In genomic region chr14:58815616-58816539, GRCm38 (mm10) we compare ENCODE assay signal across 19 mouse cellular contexts.
DNase-seq lines count a peak whose midpoint lies in the region; ATAC-seq and TF ChIP-seq lines count a peak whose summit lies in the region.
"Had no signal": no experiment of that assay in that cellular context is flagged by ENCODE, and none has a peak within 500 bp of the region (broad histone marks: within the 10 kb centered on the region; RNA-seq: fewer than 3 reads in every experiment).

No protein-coding gene starts in this region.

- ATAC-seq in embryonic facial prominence, embryonic 14.5 days (ENCODE audit: low read depth), result peak; percentile 60
- ATAC-seq in hindbrain, embryonic 16.5 days, result 0 out of 2 replicates have a peak, but pooled peaks have one; percentile 14
- peak; percentile 13; the same call in 1 of the 2 replicates for ATAC-seq in lung, postnatal 0 days
- ATAC-seq: activated CD4-positive, CD25-positive, alpha-beta regulatory T cell, adult 4 months had no signal

- H3K4me2 ChIP-seq in embryonic facial prominence, embryonic 14.5 days (ENCODE audit: low read depth, low read length), result no peak overlapping the region
- no peak overlapping the region for H3K4me2 ChIP-seq in hindbrain, embryonic 16.5 days (ENCODE audit: low read length)
- no peak overlapping the region for H3K4me2 ChIP-seq in lung, postnatal 0 days (replicated peaks; ENCODE audit: low read depth, low read length)
- H3K4me2 ChIP-seq: embryonic facial prominence, embryonic 13.5 days; heart, embryonic 15.5 days; liver, embryonic 11.5 days; lung, embryonic 15.5 days had no signal

- no peaks in the 10 kb centered on the region for H3K27me3 ChIP-seq in embryonic facial prominence, embryonic 14.5 days (replicated peaks; ENCODE audit: control insufficient read depth, insufficient read depth, low read length)
- no peaks in the 10 kb centered on the region for H3K27me3 ChIP-seq in embryonic facial prominence, embryonic 10.5 days (replicated peaks; ENCODE audit: low read depth, poor library complexity, severe bottlenecking)
- no peaks in the 10 kb centered on the region for H3K27me3 ChIP-seq in hindbrain, embryonic 16.5 days (replicated peaks; ENCODE audit: control insufficient read depth, insufficient read depth, low read length)
- no peaks in the 10 kb centered on the region for H3K27me3 ChIP-seq in hindbrain, embryonic 10.5 days (ENCODE audit: insufficient read depth, poor library complexity, severe bottlenecking)
- no peaks in the 10 kb centered on the region for H3K27me3 ChIP-seq in lung, postnatal 0 days (replicated peaks; ENCODE audit: insufficient read depth, low read length)
- H3K27me3 ChIP-seq: embryonic facial prominence, embryonic 13.5 days; heart, embryonic 15.5 days; lung, embryonic 15.5 days; megakaryocyte, embryonic 14.5 days had no signal

- no peak overlapping the region for H3K27ac ChIP-seq in embryonic facial prominence, embryonic 14.5 days (replicated peaks; ENCODE audit: low read depth, low read length)
- no peak overlapping the region for H3K27ac ChIP-seq in embryonic facial prominence, embryonic 10.5 days (replicated peaks)
- no peak overlapping the region; the same call in 1 of the 2 replicates for H3K27ac ChIP-seq in hindbrain, embryonic 16.5 days (ENCODE audit: low read depth, low read length)
- no peak overlapping the region for H3K27ac ChIP-seq in hindbrain, embryonic 10.5 days
- H3K27ac ChIP-seq in lung, postnatal 0 days (ENCODE audit: low read length), result no peak overlapping the region
- H3K27ac ChIP-seq: embryonic facial prominence, embryonic 13.5 days; heart, embryonic 15.5 days; lung, embryonic 15.5 days had no signal

- WGBS in embryonic facial prominence, embryonic 14.5 days, result 54% methylated on average over 11 of the region's 11 CpGs
- 76% methylated on average over 11 of the region's 11 CpGs for WGBS in embryonic facial prominence, embryonic 10.5 days
- WGBS in hindbrain, embryonic 16.5 days, result 61% methylated on average over 11 of the region's 11 CpGs
- WGBS in hindbrain, embryonic 10.5 days, result 77% methylated on average over 11 of the region's 11 CpGs
- WGBS in lung, postnatal 0 days, result 35% methylated on average over 11 of the region's 11 CpGs

- no peaks in the 10 kb centered on the region for H3K4me1 ChIP-seq in embryonic facial prominence, embryonic 14.5 days (ENCODE audit: control insufficient read depth, insufficient read depth, low read length)
- no peaks in the 10 kb centered on the region for H3K4me1 ChIP-seq in embryonic facial prominence, embryonic 10.5 days
- 0 out of 2 replicates have a peak, but pooled peaks cover 2% of the 10 kb centered on the region for H3K4me1 ChIP-seq in hindbrain, embryonic 16.5 days (ENCODE audit: control insufficient read depth, insufficient read depth, low read depth, low read length)
- H3K4me1 ChIP-seq in hindbrain, embryonic 10.5 days (replicated peaks), result no peaks in the 10 kb centered on the region
- no peaks in the 10 kb centered on the region for H3K4me1 ChIP-seq in lung, postnatal 0 days (ENCODE audit: insufficient read depth, low read depth, low read length)
- H3K4me1 ChIP-seq: heart, embryonic 15.5 days; lung, embryonic 15.5 days; megakaryocyte, embryonic 14.5 days had no signal

- no peaks in the 10 kb centered on the region for H3K9me3 ChIP-seq in embryonic facial prominence, embryonic 14.5 days (ENCODE audit: control insufficient read depth, low read length)
- H3K9me3 ChIP-seq in embryonic facial prominence, embryonic 10.5 days, result no peaks in the 10 kb centered on the region
- H3K9me3 ChIP-seq in hindbrain, embryonic 16.5 days (ENCODE audit: control insufficient read depth, low read length), result no peaks in the 10 kb centered on the region
- no peaks in the 10 kb centered on the region for H3K9me3 ChIP-seq in hindbrain, embryonic 10.5 days
- no peaks in the 10 kb centered on the region for H3K9me3 ChIP-seq in lung, postnatal 0 days (ENCODE audit: low read length)
- H3K9me3 ChIP-seq: embryonic facial prominence, embryonic 13.5 days; heart, embryonic 15.5 days; lung, embryonic 15.5 days had no signal

- peak; percentile 68 for DNase-seq in embryonic facial prominence, embryonic 14.5 days (ENCODE audit: low spot score)
- DNase-seq in embryonic facial prominence, embryonic 10.5 days (ENCODE audit: low spot score), result no peak
- no peak for DNase-seq in hindbrain, embryonic 10.5 days (ENCODE audit: low spot score)
- DNase-seq in lung, postnatal 0 days (ENCODE audit: low spot score), result peak; percentile 13
- no peak for DNase-seq in lung, postnatal 14 days
- peak; percentile 26 for DNase-seq in telencephalon, adult 2 months (ENCODE audit: low read depth, low spot score)
- no peak for DNase-seq in gastrocnemius, adult 8-10 months (ENCODE audit: low spot score in 2 of 2)
- DNase-seq: adrenal gland, postnatal 36 days; kidney, adult 9 months; retina, postnatal 1 day; spleen, adult 18-20 months; thymus, postnatal 25 days had no signal

- TF ChIP-seq CTCF in lung, postnatal 0 days (IDR thresholded peaks at IDR 0.05), result no peak

- TF ChIP-seq EP300 in lung, postnatal 0 days (IDR thresholded peaks at IDR 0.05), result no peak

- H3K4me3 ChIP-seq in embryonic facial prominence, embryonic 14.5 days (ENCODE audit: low read depth, low read length), result no peak overlapping the region
- H3K4me3 ChIP-seq in embryonic facial prominence, embryonic 10.5 days, result no peak overlapping the region
- no peak overlapping the region for H3K4me3 ChIP-seq in hindbrain, embryonic 16.5 days (ENCODE audit: low read length)
- no peak overlapping the region for H3K4me3 ChIP-seq in hindbrain, embryonic 10.5 days
- no peak overlapping the region for H3K4me3 ChIP-seq in lung, postnatal 0 days (ENCODE audit: low read depth, low read length)
- H3K4me3 ChIP-seq: embryonic facial prominence, embryonic 13.5 days; heart, embryonic 15.5 days; lung, embryonic 15.5 days; megakaryocyte, embryonic 14.5 days had no signal

- no peaks in the 10 kb centered on the region for H3K36me3 ChIP-seq in embryonic facial prominence, embryonic 14.5 days (ENCODE audit: control insufficient read depth, insufficient read depth, low read length)
- no peaks in the 10 kb centered on the region for H3K36me3 ChIP-seq in embryonic facial prominence, embryonic 10.5 days (replicated peaks)
- no peaks in the 10 kb centered on the region for H3K36me3 ChIP-seq in hindbrain, embryonic 16.5 days (ENCODE audit: control insufficient read depth, insufficient read depth, low read length)
- no peaks in the 10 kb centered on the region for H3K36me3 ChIP-seq in hindbrain, embryonic 10.5 days
- H3K36me3 ChIP-seq in lung, postnatal 0 days (ENCODE audit: insufficient read depth, low read length), result no peaks in the 10 kb centered on the region
- H3K36me3 ChIP-seq: embryonic facial prominence, embryonic 13.5 days; heart, embryonic 15.5 days; lung, embryonic 15.5 days had no signal

- no peak overlapping the region for H3K9ac ChIP-seq in embryonic facial prominence, embryonic 14.5 days (ENCODE audit: low read depth, low read length)
- H3K9ac ChIP-seq in hindbrain, embryonic 16.5 days (ENCODE audit: low read depth, low read length), result no peak overlapping the region
- H3K9ac ChIP-seq in lung, postnatal 0 days (replicated peaks; ENCODE audit: low read depth), result no peak overlapping the region
- H3K9ac ChIP-seq: embryonic facial prominence, embryonic 13.5 days; heart, embryonic 15.5 days; lung, embryonic 15.5 days had no signal

Comparison
In these comparisons a context has a peak if more than half of its experiments do, and no peak if none do; other contexts are left out.
1. DNase-seq: peak in embryonic facial prominence, embryonic 14.5 days (single experiment), lung, postnatal 0 days (single experiment) and telencephalon, adult 2 months (single experiment); none in embryonic facial prominence, embryonic 10.5 days (single experiment), hindbrain, embryonic 10.5 days (single experiment), lung, postnatal 14 days (single experiment) and gastrocnemius, adult 8-10 months (0 of 2).
2. Peak in every context shown above with its lines, with median percentiles within 50 percentile points of each other: ATAC-seq.